Mouse (Mus musculus) embryo, embryonic 10 days (tissue): ENCODE results near the gene Bik.
A peak's percentile ranks its signal among the peaks of the same experiment; 100 is the strongest.

Experiments used
- DNase-seq: peaks from one replicate; pipeline ENCODE4 v3.0.0-alpha.2; 2015; ENCODE audit warnings: low spot score

The Bik gene

GRCm38 (mm10) chr15:83512489-83513281 lies 14.0 kb upstream of the Bik start:
- no peak for DNase-seq

DNA sequence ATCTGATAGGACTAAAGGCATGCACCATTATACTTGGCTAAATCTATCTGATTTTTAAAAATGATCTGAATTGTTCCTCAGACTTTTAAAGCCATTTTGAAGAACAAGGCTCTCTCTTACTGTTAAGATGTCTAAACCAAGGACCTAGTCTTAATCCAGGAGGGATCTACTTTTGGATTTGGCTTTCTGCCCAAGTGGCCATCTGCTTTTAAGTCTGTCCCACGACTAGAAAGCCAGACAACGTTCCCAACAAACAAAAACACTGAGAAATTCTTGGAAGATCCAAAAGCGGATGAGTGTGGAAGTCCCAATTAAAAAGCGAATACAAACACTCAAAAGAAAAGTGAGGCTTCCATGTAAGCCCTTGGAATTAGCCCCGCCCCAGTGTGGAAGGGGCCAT lies 11.6 kb upstream of the Bik start:
- no peak for DNase-seq

DNA sequence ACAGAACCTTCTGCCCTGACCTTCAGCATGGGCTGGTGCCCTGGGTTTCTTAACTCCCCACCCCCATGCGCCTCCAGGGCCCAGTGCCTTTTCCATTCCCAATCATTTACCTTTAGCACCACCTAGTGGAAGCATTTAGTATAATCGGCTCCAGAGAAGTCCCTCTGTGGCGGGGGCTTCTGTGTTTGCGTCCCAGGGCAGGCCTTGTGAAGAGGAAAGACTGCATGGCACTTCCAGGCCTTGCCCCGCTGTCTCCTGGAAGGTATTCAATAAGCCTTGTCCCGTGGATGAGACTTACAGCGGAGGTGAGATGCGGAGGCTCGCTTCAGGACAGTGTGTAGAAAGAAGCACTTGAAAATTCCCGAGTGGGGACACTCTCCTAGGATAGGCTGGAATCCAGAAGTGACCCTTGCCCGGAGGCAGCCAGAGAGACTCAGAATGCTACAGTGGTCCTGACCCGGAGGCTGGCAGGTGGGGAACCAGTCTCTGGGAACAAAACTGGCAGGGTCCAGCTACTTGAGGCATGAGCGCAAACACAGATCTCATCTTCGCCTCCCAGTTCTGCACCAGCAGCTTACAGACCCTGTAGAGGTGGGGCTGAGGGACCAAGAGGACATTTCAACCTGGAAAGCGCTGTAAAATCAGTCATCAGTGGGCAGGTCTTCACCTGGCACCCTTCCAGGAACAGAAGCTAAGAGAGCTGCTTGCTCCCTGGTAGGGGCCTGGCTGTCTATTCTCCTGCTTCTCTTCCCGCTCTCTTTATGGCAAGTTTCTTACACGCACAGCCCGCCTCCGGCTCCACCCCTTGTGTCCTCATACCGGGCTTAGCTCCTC lies 8.2 kb upstream of the Bik start:
- peak; percentile 87 for DNase-seq

GRCm38 (mm10) chr15:83520861-83521382 lies 5.7 kb upstream of the Bik start:
- no peak for DNase-seq

GRCm38 (mm10) chr15:83523196-83523595 lies 3.5 kb upstream of the Bik start:
- DNase-seq = peak; percentile 57

GRCm38 (mm10) chr15:83523638-83524332 lies 2.9 kb upstream of the Bik start:
- no peak for DNase-seq

DNA sequence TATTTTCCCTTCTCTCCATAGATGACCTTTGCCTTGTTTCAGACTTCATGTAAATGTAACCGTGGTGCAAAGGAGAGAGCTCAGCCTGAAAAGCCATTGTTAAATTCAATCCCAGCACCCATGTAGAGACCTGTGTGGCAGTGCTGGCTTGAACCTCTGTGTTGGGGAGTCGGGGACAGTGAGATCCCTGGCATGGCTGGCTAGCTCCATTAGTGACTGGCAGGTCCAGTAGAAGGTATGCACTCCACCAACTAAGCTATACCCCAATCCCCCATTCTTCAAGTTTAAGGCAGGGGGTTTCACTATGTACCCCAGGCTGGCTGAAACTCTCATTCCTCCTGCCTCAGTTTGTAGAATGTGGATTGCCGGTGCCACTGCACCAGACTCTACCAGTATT lies 2.3 kb upstream of the Bik start:
- DNase-seq = no peak

- peak; percentile 27 for DNase-seq
These were observed 403 bp downstream of the Bik start for GRCm38 (mm10) chr15:83527092-83527437.

DNA sequence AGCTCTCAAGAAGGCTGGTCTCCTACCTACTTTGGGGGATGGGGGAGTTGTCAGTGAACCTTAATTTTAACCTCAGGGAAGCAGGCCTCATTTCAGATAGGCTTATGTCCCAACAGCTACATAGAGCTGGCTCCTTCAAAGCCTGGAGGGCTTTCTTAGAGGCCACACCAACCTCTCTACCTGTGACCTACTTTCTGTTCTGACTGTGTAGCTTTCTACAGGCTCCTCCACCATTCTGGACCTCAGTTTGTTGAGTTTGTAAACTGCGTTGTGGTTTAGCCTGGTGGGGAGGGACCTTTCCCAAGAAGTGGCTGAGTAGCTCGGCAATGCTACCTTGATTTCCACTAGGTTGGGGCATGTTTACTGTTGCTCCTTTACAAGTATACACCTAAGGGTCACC lies 1.1 kb downstream of the Bik start:
- DNase-seq = no peak

- no peak for DNase-seq
These were observed 2.2 kb downstream of the Bik start for GRCm38 (mm10) chr15:83528892-83529291.

- DNase-seq = no peak
These were observed 3.1 kb downstream of the Bik start for GRCm38 (mm10) chr15:83529765-83530164.

DNA sequence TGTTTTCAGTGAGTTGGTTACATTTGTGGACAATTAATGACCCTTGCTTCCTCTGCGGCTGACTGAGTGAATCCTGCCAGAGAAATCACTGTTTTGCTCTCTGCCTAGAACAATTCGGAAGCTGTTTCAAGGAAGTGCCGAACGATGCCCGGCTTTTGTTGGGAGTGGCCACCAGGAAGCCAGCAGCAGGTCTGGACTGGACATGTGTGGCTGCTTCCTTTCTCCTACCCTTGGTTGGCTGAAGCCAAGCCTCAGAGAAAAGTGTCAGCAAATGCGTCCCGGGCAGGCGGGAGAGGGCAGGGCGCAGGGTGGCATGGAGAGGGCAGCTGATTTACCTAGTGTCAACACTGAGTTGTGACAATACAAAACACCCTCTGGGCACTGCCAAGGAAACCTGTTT lies 3.6 kb downstream of the Bik start:
- no peak for DNase-seq

DNA sequence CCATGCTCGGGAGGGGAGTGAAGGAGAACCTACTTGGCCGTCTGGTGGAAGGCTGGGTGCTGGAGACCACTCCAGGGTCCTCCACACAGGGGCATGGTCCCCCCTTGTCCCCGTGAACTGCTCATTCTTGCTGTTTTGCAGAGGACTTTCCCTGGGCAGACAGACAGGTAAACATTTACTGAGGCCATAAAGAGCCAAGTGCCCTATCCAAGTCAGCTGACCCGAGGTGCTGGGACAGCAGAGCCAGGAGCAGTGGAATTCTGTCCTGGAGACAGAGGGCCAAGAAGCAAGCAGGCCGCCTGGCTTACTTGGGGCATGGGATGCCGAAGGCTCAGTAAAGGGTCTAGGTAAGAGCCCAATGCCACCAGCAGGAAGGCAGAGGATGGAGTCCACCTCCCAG lies 4.0 kb downstream of the Bik start:
- DNase-seq = no peak

GRCm38 (mm10) chr15:83531961-83532469 lies 5.4 kb downstream of the Bik start:
- DNase-seq = no peak

- no peak for DNase-seq
These were observed 5.9 kb downstream of the Bik start for GRCm38 (mm10) chr15:83532606-83533005.

DNA sequence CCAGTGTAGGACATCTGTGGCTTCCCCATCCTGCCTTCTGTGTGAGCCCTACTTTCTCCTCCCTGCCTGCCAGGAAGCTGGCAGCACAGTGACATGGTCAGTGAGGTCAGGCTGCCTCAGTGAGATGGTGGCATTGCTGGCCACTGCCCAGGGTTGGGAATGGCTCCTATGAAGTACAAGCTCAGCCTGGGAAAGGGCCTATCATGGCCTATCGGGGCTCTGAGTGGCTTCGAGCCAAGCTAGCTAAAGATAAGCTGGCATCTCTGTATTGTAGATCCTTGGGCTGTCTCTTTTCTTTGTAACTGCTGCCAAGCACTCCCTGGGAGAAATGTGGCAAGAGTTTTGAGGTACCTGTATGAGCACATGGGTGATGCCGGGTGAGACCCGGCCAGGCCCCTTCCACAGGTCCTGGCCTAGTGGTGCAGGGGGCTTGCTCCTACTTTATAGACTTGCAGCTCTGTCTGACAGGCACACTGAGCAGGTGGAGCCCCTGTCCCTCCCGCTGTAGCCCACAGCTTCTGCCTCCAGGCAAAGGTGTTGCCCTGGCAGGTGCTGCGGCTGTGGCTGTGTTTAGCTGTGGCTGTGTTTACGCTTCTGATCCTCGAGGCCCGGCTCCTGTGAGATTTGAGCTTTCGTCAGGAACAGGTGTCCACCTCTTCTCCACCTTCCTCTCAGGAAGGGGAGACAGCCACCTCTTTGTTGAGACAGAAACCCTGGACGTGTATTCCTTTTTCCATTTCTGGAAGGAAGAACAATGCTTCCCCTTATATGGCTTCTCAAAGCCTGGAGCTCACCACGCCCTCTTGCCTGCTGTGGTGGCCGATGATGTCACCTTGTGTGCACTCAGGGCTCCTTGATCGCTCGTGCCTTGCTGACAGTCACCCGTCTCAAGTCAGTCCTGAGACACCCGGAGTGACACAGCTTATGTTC lies 8.6 kb downstream of the Bik start:
- no peak for DNase-seq

DNA sequence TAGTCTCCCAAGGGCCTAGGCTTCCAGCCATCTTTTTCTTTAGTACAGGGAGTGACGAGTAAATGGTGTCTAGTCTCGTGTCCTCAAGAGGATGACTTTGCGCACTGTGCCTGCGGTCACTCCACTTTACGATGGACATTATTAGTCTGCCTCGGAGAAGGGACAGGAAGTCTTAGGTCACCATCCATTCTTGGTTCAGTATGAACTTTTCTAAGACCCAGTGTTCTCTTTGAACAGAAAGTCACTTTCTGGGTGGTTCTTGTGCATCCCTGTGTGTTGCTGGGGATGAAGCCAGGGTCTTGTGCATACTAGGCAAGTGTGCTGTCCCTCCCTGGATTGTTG lies 9.2 kb downstream of the Bik start:
- no peak for DNase-seq

GRCm38 (mm10) chr15:83538855-83539254 lies 12.2 kb downstream of the Bik start:
- DNase-seq = no peak

DNA sequence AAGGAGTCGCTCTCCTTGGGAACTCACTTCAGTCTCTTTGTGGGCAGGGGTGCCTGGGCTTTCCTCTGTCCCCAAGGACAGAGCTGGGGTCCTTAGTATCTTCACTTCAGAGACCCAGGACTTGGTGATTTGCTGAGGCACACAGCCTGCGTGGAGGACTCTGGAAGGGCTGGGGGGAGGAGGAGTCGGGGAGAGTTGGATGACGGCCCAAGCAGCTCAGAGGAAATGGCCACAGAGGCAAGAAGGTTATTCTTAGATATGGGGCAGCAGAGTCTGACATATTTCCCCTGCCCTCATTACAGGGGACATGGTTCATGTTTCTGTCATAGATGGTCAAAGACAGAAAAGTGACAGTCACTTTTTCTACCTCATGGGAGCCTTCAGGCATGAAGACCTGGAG lies 13.2 kb downstream of the Bik start:
- no peak for DNase-seq

GRCm38 (mm10) chr15:83541647-83542287 lies 15.1 kb downstream of the Bik start:
- DNase-seq = no peak

- no peak for DNase-seq
These were observed 19.4 kb downstream of the Bik start for GRCm38 (mm10) chr15:83546029-83546428.
